Mouse (Mus musculus): ENCODE measurements around the gene R3hdm1. TPM values are rescaled to one million over a fixed set of nuclear protein-coding genes. Genes with fewer than 3 reads are reported as not detected.

The R3hdm1 gene
- polyA plus RNA-seq (2014; fragmentation: Nextera tagmentation; extraction: Ambion mirVana), result 69.7 and 74.4 TPM in 2 replicates

- DNase-seq (peak; percentile 100), ATAC-seq (ENCODE audit: insufficient read depth) (peak; percentile 94)
- Histone ChIP-seq H3K9ac (peak within 1 kb of the TSS; percentile 82), H3K36me3 (ENCODE audit: insufficient read depth) (no peaks in the 10 kb centered on the region), H3K27me3 (ENCODE audit: insufficient read depth, low read length) (no peaks in the 10 kb centered on the region), H3K9me3 (ENCODE audit: low read depth, low read length) (no peaks in the 10 kb centered on the region), H3K4me1 (ENCODE audit: insufficient read depth) (no peaks in the 10 kb centered on the region), H3K4me3 (ENCODE audit: low read depth, low read length) (peak within 1 kb of the TSS; percentile 88), H3K27ac (ENCODE audit: low read depth) (peak within 1 kb of the TSS; percentile 92), H3K4me2 (peak within 1 kb of the TSS; percentile 73)
- WGBS, result under 1% methylated on average over 43 of the region's 43 CpGs
- no peak for TF ChIP-seq CTCF (IDR thresholded peaks at IDR 0.05; ENCODE audit: low read depth)
Observed at GRCm38 (mm10) chr1:128102641-128103461, at the start of gene R3hdm1, which contains the start of gene Zranb3. Gene R3hdm1 (plus strand): TSS chr1:128103301. Gene Zranb3 (minus strand): TSS chr1:128103047.

GRCm38 (mm10) chr1:128057269-128057668, 45.8 kb upstream of the R3hdm1 start:
- no peak overlapping the region for H3K9ac ChIP-seq
- no peaks in the 10 kb centered on the region for H3K4me1 ChIP-seq (ENCODE audit: insufficient read depth)
- H3K9me3 ChIP-seq (ENCODE audit: low read depth, low read length), result no peaks in the 10 kb centered on the region
- H3K27me3 ChIP-seq (ENCODE audit: insufficient read depth, low read length), result no peaks in the 10 kb centered on the region
- ATAC-seq (ENCODE audit: insufficient read depth) (no peak), DNase-seq (no peak)
- WGBS, result 91% methylated on average over 4 of the region's 4 CpGs
- no peak overlapping the region for H3K27ac ChIP-seq (ENCODE audit: low read depth)
- no peak overlapping the region for H3K4me3 ChIP-seq (ENCODE audit: low read depth, low read length)
- H3K4me2 ChIP-seq, result no peak overlapping the region
- TF ChIP-seq CTCF (IDR thresholded peaks at IDR 0.05; ENCODE audit: low read depth), result no peak
- no peaks in the 10 kb centered on the region for H3K36me3 ChIP-seq (ENCODE audit: insufficient read depth)

DNA sequence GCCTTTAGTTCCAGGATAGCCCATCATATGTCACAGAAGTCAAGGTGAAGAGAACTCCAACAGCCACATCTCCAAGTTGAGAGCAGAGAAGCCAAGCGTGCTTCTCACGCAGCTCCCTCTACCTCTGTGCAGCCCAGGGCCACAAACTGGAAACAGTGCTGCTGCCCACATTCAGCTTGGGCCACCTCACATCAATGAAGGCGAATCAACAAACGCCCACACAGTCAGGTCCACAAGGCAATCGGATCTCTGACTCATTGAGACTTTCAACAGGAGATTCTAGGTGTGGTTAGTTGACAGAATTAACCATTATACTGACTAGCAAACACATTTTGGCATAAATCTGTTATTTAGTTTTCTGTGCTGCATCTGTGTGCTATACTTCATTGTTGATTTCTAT, 44.5 kb upstream of the R3hdm1 start:
- H3K27ac ChIP-seq (ENCODE audit: low read depth), result no peak overlapping the region
- ATAC-seq (ENCODE audit: insufficient read depth) (no peak), DNase-seq (no peak)
- 91% methylated on average over 5 of the region's 5 CpGs for WGBS
- no peak for TF ChIP-seq CTCF (IDR thresholded peaks at IDR 0.05; ENCODE audit: low read depth)
- no peak overlapping the region for H3K4me2 ChIP-seq
- no peak overlapping the region for H3K4me3 ChIP-seq (ENCODE audit: low read depth, low read length)
- H3K9me3 ChIP-seq (ENCODE audit: low read depth, low read length), result no peaks in the 10 kb centered on the region
- H3K27me3 ChIP-seq (ENCODE audit: insufficient read depth, low read length), result no peaks in the 10 kb centered on the region
- no peaks in the 10 kb centered on the region for H3K36me3 ChIP-seq (ENCODE audit: insufficient read depth)
- no peaks in the 10 kb centered on the region for H3K4me1 ChIP-seq (ENCODE audit: insufficient read depth)
- no peak overlapping the region for H3K9ac ChIP-seq

DNA sequence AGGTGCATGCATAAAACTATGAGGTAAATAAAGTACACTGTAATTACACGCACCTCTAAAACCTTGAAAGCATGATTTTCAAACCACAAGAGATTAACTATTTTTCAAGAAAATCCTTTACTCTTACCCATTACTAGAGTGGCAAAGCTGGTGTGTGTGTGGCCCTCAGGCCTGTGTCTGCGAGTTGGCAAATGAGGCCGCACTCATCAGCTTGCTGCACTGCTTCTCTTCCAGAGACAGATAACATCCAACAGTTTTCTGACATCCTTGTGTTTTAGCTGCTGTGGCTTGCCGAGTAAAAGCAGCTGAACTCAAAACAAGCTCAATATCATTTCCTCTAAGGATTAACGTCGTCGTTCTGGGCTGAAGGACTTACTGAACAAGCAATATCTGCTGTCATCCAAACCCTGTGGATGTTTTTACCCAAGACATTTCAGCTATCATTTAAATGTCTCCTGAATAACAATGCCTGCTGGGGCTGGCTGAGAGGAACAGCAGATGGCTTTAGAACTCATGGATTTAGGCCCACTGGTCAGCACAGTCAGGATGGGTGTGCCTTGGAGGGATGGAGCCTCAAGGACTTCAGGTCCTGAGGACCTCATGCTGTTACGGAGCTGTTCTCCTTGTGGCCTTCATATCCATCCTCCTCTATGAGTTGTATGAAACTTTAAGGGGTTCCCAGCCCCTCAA, 42.3 kb upstream of the R3hdm1 start:
- no peaks in the 10 kb centered on the region for H3K9me3 ChIP-seq (ENCODE audit: low read depth, low read length)
- no peak for TF ChIP-seq CTCF (IDR thresholded peaks at IDR 0.05; ENCODE audit: low read depth)
- DNase-seq (no peak), ATAC-seq (ENCODE audit: insufficient read depth) (no peak)
- no peak overlapping the region for H3K27ac ChIP-seq (ENCODE audit: low read depth)
- H3K4me1 ChIP-seq (ENCODE audit: insufficient read depth), result no peaks in the 10 kb centered on the region
- no peaks in the 10 kb centered on the region for H3K36me3 ChIP-seq (ENCODE audit: insufficient read depth)
- H3K9ac ChIP-seq, result no peak overlapping the region
- no peak overlapping the region for H3K4me2 ChIP-seq
- no peak overlapping the region for H3K4me3 ChIP-seq (ENCODE audit: low read depth, low read length)
- WGBS, result 62% methylated on average over 8 of the region's 8 CpGs
- no peaks in the 10 kb centered on the region for H3K27me3 ChIP-seq (ENCODE audit: insufficient read depth, low read length)

- Histone ChIP-seq H3K4me2 (no peak overlapping the region), H3K9me3 (ENCODE audit: low read depth, low read length) (no peaks in the 10 kb centered on the region), H3K36me3 (ENCODE audit: insufficient read depth) (no peaks in the 10 kb centered on the region), H3K4me3 (ENCODE audit: low read depth, low read length) (no peak overlapping the region), H3K27ac (ENCODE audit: low read depth) (no peak overlapping the region), H3K4me1 (ENCODE audit: insufficient read depth) (no peaks in the 10 kb centered on the region), H3K9ac (no peak overlapping the region), H3K27me3 (ENCODE audit: insufficient read depth, low read length) (no peaks in the 10 kb centered on the region)
- no peak for ATAC-seq (ENCODE audit: insufficient read depth)
- no peak for DNase-seq
- 70% methylated on average over 1 of the region's 1 CpGs for WGBS
- TF ChIP-seq CTCF (IDR thresholded peaks at IDR 0.05; ENCODE audit: low read depth), result no peak
Observed at GRCm38 (mm10) chr1:128061401-128061800, 41.7 kb upstream of the R3hdm1 start.

- TF ChIP-seq CTCF (IDR thresholded peaks at IDR 0.05; ENCODE audit: low read depth), result no peak
- Histone ChIP-seq H3K36me3 (ENCODE audit: insufficient read depth) (no peaks in the 10 kb centered on the region), H3K9ac (no peak overlapping the region), H3K4me2 (no peak overlapping the region), H3K4me3 (ENCODE audit: low read depth, low read length) (no peak overlapping the region), H3K27ac (ENCODE audit: low read depth) (no peak overlapping the region), H3K9me3 (ENCODE audit: low read depth, low read length) (no peaks in the 10 kb centered on the region), H3K4me1 (ENCODE audit: insufficient read depth) (no peaks in the 10 kb centered on the region), H3K27me3 (ENCODE audit: insufficient read depth, low read length) (no peaks in the 10 kb centered on the region)
- 90% methylated on average over 1 of the region's 1 CpGs for WGBS
- no peak for ATAC-seq (ENCODE audit: insufficient read depth)
- no peak for DNase-seq
Observed at GRCm38 (mm10) chr1:128062167-128062566, 40.9 kb upstream of the R3hdm1 start.

DNA sequence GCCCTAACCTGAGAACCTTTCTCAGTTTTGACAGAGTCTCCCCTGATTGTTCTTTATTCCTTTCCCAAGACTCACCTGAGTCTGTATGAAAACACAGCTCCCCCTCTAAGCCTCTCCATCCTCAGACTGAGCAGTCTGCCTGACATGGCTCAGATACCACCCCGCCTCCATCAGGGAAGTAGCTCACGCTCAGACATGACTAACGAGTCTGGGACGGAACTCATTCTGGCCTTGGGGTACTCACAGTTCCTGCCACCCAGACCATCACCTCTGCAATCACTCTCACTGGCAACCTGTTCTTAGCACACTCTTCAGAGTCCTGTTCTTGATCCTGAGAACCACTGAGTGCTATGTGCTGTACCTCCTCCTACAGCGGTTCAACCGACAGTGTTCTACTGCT, 38.4 kb upstream of the R3hdm1 start:
- H3K4me1 ChIP-seq (ENCODE audit: insufficient read depth), result no peaks in the 10 kb centered on the region
- no peak for DNase-seq
- no peaks in the 10 kb centered on the region for H3K9me3 ChIP-seq (ENCODE audit: low read depth, low read length)
- ATAC-seq (ENCODE audit: insufficient read depth), result no peak
- WGBS, result 81% methylated on average over 6 of the region's 6 CpGs
- no peaks in the 10 kb centered on the region for H3K36me3 ChIP-seq (ENCODE audit: insufficient read depth)
- no peak overlapping the region for H3K27ac ChIP-seq (ENCODE audit: low read depth)
- no peak overlapping the region for H3K4me2 ChIP-seq
- no peak overlapping the region for H3K4me3 ChIP-seq (ENCODE audit: low read depth, low read length)
- H3K27me3 ChIP-seq (ENCODE audit: insufficient read depth, low read length), result no peaks in the 10 kb centered on the region
- TF ChIP-seq CTCF (IDR thresholded peaks at IDR 0.05; ENCODE audit: low read depth), result no peak
- H3K9ac ChIP-seq, result no peak overlapping the region
